In the genomic region with DNA sequence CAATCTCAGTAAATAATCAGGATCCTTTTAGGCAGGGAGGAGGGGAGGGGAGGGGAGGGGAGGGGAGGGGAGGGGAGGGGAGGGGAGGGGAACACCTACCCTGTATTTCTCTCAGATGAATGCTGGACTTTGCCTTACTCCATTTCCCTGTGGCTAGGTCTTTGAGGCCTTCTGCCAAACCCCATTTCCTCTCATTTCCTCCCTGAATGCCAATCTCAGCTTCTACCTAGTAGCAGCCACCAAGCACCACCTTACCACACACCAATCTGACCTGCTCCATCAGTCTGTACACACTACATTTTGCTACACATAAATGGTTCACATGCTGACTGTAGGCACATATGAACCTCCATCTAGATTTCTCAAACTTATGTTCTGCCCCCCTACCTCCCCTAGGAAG, we compare ENCODE assay signal across 18 mouse cellular contexts. TPM values are rescaled to one million over a fixed set of nuclear protein-coding genes. Genes with fewer than 3 reads are reported as not detected.
A peak's percentile ranks its signal among the peaks of the same experiment; 100 is the strongest.
DNase-seq lines count a peak whose midpoint lies in the region; ATAC-seq lines count a peak whose summit lies in the region.
"Had no signal": no experiment of that assay in that cellular context is flagged by ENCODE, and none has a peak within 500 bp of the region (broad histone marks: within the 10 kb centered on the region; RNA-seq: fewer than 3 reads in every experiment).

No protein-coding gene starts in this region.

- H3K36me3 ChIP-seq in intestine, embryonic 15.5 days: no peaks in the 10 kb centered on the region
- H3K36me3 ChIP-seq: midbrain, embryonic 13.5 days; neural tube, embryonic 13.5 days had no signal

- H3K4me1 ChIP-seq in intestine, embryonic 15.5 days (replicated peaks): peaks cover 2% of the 10 kb centered on the region; the same call in 1 of the 2 replicates

- no peak overlapping the region for H3K27ac ChIP-seq in intestine, embryonic 15.5 days
- H3K27ac ChIP-seq: forebrain, embryonic 10.5 days; hindbrain, postnatal 0 days; midbrain, embryonic 13.5 days; neural tube, embryonic 13.5 days had no signal

- DNase-seq in kidney, adult 11 months: peak; percentile 26
- DNase-seq in kidney, postnatal 10 days: no peak
- peak; percentile 38 for DNase-seq in 416B (ENCODE audit: low read depth)
- DNase-seq in naive thymus-derived CD4-positive, alpha-beta T cell, adult 2 months (ENCODE audit: low read depth): peak; percentile 44
- DNase-seq in heart, postnatal 25 days (ENCODE audit: low spot score): no peak
- no peak for DNase-seq in heart, adult 9 months (ENCODE audit: low spot score in 2 of 2)
- DNase-seq: adrenal gland, adult 8-10 months; gastrocnemius, postnatal 10 days; heart, postnatal 4 days; spleen, adult 18-20 months; thymus, adult 18-20 months had no signal

- ATAC-seq in intestine, embryonic 15.5 days: 0 out of 2 replicates have a peak, but pooled peaks have one; percentile 44
- ATAC-seq: hindbrain, postnatal 0 days; lung, postnatal 0 days; midbrain, embryonic 13.5 days; Patski had no signal

- H3K27me3 ChIP-seq in intestine, embryonic 15.5 days (replicated peaks): no peaks in the 10 kb centered on the region
- H3K27me3 ChIP-seq: midbrain, embryonic 13.5 days; neural tube, embryonic 13.5 days; Patski had no signal

- no peaks in the 10 kb centered on the region for H3K9me3 ChIP-seq in intestine, embryonic 15.5 days
- H3K9me3 ChIP-seq: forebrain, embryonic 10.5 days; midbrain, embryonic 13.5 days; neural tube, embryonic 13.5 days had no signal

- H3K9ac ChIP-seq in intestine, embryonic 15.5 days: no peak overlapping the region
- H3K9ac ChIP-seq: midbrain, embryonic 13.5 days; neural tube, embryonic 13.5 days had no signal

- intact Hi-C loops in heart, postnatal 25 days (cut with DNase I): no loop called here

- no peak overlapping the region for H3K4me3 ChIP-seq in intestine, embryonic 15.5 days (replicated peaks)
- H3K4me3 ChIP-seq: forebrain, embryonic 10.5 days; midbrain, embryonic 13.5 days; neural tube, embryonic 13.5 days had no signal

- no peak overlapping the region for H3K4me2 ChIP-seq in intestine, embryonic 15.5 days (replicated peaks)
- H3K4me2 ChIP-seq: midbrain, embryonic 13.5 days; neural tube, embryonic 13.5 days had no signal

RNA-seq across cellular contexts. Expression of a gene that starts 6.0 kb away (rescaled TPM):
- 33.1 and 37.3 TPM in 2 replicates for polyA plus RNA-seq in intestine, embryonic 15.5 days (2015; fragmentation: Nextera tagmentation; extraction: Ambion mirVana)
- total RNA-seq in heart, postnatal 25 days (2021): 10 to 100 TPM; 21.4 to 22.4 TPM

Comparison
In these comparisons a context has a peak if more than half of its experiments do, and no peak if none do; other contexts are left out.
1. DNase-seq: peak in kidney, adult 11 months (single experiment), 416B (single experiment) and naive thymus-derived CD4-positive, alpha-beta T cell, adult 2 months (single experiment); none in kidney, postnatal 10 days (single experiment), heart, postnatal 25 days (single experiment) and heart, adult 9 months (0 of 2).